Mouse (Mus musculus): ENCODE measurements at regions not wholly inside any gene's neighbourhood (a gene's known extent, or its start where the extent isn't known, plus 50 kb on each side); places are given as distances from the start of the nearest gene placed in this dataset.

DNA sequence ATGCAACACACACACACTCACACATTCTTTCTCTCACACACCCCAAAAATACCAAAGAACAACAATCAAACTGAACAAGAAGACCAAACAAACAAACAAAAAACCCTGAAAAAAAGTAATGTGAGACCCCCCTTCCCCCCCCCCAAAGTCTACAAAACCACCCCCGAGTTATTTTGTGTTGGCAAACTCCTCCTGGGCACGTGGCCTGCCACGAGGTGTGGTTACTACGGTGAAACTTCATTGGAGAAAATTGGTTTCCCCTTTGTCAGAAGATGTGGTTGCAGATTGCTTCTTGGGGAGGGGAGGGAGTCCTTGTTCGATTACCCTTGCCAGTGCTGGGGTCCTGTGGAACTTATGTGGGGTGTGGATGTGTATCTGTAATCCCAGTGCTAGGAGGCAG, 82.3 kb upstream of the S1pr3 start:
- H3K4me1 ChIP-seq (replicated peaks) = peaks cover 14% of the 10 kb centered on the region

DNA sequence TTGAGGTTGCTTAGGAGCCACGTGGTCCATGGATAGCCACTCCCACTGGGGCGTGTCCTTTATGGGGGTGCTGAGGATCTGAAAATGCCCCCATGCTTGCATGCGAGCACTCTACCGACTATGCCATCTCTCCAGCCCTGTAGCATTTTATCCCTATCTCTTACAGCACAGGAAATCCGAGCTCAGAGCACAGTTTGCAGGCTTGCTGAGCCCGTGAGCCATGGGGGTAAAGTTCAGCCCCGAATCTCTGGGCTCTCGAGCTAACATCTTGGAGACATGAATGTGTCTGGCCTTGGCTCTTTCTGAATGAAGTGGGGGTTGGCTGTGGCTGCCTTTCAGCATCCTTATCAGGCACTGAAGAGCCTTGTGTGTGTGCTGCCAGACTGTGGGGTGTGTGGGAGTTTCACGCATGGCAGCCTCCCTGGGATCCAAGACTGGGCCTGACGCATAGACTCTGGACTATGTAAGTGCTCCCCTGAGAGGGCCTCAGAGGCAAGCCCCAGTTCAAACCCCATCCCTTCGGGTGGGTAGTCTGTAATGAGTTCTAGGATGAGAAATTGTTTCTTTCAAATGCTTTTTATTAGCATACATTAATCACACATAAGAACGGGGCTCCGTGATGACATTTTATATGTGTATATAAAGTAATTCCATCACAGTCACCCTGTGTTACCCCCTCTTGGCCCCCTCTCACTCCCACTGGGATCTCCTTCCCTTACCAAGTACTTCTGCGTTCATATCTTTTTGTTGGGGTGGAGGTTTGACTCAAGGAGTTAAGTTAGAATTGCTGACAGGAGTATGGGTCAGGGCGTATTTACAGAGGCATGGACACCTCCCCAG, 80.1 kb upstream of the S1pr3 start:
- Histone ChIP-seq H3K9me3 (no peaks in the 10 kb centered on the region), H3K9ac (no peak overlapping the region), H3K4me1 (replicated peaks) (peaks cover 14% of the 10 kb centered on the region), H3K36me3 (no peaks in the 10 kb centered on the region), H3K4me2 (no peak overlapping the region), H3K4me3 (no peak overlapping the region), H3K27ac (no peak overlapping the region), H3K27me3 (no peaks in the 10 kb centered on the region)
- 49% methylated on average over 15 of the region's 15 CpGs for WGBS
- ATAC-seq (ENCODE audit: low FRiP score) = peak; percentile 82

More for the DNA sequence above, 82.3 kb upstream of the S1pr3 start:
- Histone ChIP-seq H3K4me2 (no peak overlapping the region), H3K9ac (no peak overlapping the region), H3K27ac (no peak overlapping the region), H3K36me3 (no peaks in the 10 kb centered on the region), H3K27me3 (no peaks in the 10 kb centered on the region), H3K4me3 (no peak overlapping the region), H3K9me3 (no peaks in the 10 kb centered on the region)
- no peak for ATAC-seq (ENCODE audit: low FRiP score)
- WGBS = 65% methylated on average over 5 of the region's 5 CpGs

DNA sequence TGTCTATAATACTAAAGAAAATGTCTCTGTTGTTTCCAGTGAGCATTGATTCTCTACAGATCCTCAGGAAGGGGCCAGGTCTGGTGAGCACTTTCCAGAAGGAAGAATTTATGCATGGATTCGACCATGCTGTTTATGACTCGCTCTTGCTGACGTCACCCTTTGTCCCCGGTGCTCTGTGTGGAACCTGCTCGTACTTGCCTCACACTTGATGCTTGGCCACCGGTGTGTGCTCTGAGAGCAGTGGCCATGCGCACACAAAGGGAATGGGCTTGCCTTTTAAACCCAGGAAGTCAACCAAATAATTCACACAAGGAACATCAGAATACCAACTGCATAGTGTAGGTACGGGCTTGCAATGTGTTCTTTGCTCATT, 79.5 kb upstream of the S1pr3 start:
- Histone ChIP-seq H3K9me3 (no peaks in the 10 kb centered on the region), H3K9ac (no peak overlapping the region), H3K4me1 (replicated peaks) (peaks cover 14% of the 10 kb centered on the region), H3K36me3 (no peaks in the 10 kb centered on the region), H3K27ac (no peak overlapping the region), H3K4me2 (no peak overlapping the region), H3K4me3 (no peak overlapping the region), H3K27me3 (no peaks in the 10 kb centered on the region)
- WGBS = 44% methylated on average over 8 of the region's 8 CpGs
- peak; percentile 44; the same call in 1 of the 2 replicates for ATAC-seq (ENCODE audit: low FRiP score)

DNA sequence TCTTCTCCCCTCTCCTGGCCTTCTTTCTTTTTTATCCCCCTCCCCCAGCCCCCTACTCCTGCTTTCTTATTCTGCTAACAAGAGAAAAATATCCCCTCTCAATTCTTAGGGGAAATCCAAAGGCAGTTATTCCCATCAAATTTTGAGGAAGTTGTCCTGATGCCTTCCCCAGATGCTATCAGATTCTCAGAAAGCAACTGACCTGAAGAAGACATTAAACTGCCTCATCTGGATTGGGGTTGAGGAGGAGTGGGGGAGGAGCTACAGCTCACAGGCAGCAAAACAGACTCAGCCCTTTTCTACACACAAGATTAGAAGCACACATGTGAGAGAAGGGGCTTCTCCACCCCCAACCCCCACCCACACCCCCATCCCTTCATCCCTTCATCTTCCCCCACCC, 78.7 kb upstream of the S1pr3 start:
- Histone ChIP-seq H3K9ac (no peak overlapping the region), H3K4me1 (replicated peaks) (peaks cover 14% of the 10 kb centered on the region), H3K4me2 (no peak overlapping the region), H3K27me3 (no peaks in the 10 kb centered on the region), H3K4me3 (no peak overlapping the region), H3K9me3 (no peaks in the 10 kb centered on the region), H3K27ac (no peak overlapping the region), H3K36me3 (no peaks in the 10 kb centered on the region)
- no peak for ATAC-seq (ENCODE audit: low FRiP score)

DNA sequence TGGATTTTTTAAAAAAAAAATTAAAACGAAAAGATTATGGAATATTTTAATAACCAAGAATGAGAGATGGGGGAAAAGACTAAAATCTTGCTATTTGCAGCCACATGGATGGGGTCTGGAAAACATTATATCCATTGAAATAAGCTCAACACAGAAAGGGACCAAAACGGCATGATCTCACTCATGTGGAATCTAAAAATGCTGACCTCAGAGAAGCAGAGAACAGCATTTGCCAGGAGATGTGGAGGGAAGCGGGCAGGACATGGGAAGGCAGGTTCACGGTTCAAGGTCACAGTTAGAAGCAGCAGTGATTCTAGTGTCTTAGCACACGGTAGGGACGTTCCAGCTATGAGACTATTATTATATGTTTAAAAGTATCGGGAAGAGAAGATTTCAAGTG, 76.2 kb upstream of the S1pr3 start:
- no peak for ATAC-seq (ENCODE audit: low FRiP score)
- H3K4me2 ChIP-seq = no peak overlapping the region
- H3K27ac ChIP-seq = no peak overlapping the region
- peaks cover 14% of the 10 kb centered on the region for H3K4me1 ChIP-seq (replicated peaks)
- no peaks in the 10 kb centered on the region for H3K27me3 ChIP-seq
- no peaks in the 10 kb centered on the region for H3K36me3 ChIP-seq
- no peak overlapping the region for H3K4me3 ChIP-seq
- WGBS = 82% methylated on average over 7 of the region's 7 CpGs
- H3K9me3 ChIP-seq = no peaks in the 10 kb centered on the region
- H3K9ac ChIP-seq = no peak overlapping the region

DNA sequence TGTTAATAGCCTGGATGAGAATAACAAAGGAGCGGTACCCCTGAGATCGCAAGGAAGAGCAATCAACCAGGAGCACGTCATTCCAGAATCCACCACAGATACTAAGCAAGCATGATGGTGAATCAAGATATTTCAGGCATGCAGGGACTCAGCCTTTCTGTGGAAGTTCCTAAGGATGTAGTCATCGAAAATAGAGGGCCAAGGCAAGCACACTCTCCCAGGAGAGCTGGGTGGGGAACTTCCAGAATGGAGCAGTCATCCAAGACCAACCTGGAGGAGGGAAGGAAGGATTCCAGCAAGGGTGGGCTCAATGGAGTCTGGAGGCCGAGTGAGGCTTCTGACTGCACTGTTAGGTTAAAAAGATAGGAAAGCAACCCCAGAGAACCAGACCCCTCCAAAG, 75.0 kb upstream of the S1pr3 start:
- no peaks in the 10 kb centered on the region for H3K27me3 ChIP-seq

DNA sequence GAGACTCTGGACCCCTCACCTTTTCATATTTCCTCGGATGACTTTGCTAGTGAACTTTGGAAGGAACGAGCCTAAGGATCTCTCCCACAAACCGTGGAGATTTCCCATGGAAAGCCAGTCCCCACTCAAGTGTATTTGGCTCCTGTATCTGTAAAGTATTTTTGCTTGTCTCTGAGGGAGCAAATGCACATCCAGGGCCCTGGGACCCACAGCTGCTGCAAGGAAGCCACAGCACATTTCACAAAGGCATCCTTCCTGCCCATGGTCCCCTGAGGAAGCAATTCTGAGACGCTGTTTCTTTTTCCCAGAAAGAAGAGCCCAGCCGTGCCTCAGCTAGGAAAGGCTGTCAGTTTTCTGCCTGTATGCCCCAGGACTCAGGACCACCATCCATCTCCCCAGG, 71.7 kb upstream of the S1pr3 start:
- Histone ChIP-seq H3K27ac (no peak overlapping the region), H3K36me3 (no peaks in the 10 kb centered on the region), H3K9me3 (no peaks in the 10 kb centered on the region), H3K4me2 (no peak overlapping the region), H3K27me3 (no peaks in the 10 kb centered on the region), H3K4me1 (replicated peaks) (no peaks in the 10 kb centered on the region), H3K9ac (no peak overlapping the region), H3K4me3 (no peak overlapping the region)
- WGBS = 65% methylated on average over 5 of the region's 5 CpGs
- ATAC-seq (ENCODE audit: low FRiP score) = no peak

More for the DNA sequence above, 75.0 kb upstream of the S1pr3 start:
- H3K4me1 ChIP-seq (replicated peaks) = peaks cover 7% of the 10 kb centered on the region
- H3K27ac ChIP-seq = no peak overlapping the region
- H3K9ac ChIP-seq = no peak overlapping the region
- H3K4me2 ChIP-seq = no peak overlapping the region
- no peak for ATAC-seq (ENCODE audit: low FRiP score)
- H3K36me3 ChIP-seq = no peaks in the 10 kb centered on the region
- H3K4me3 ChIP-seq = no peak overlapping the region
- H3K9me3 ChIP-seq = no peaks in the 10 kb centered on the region
- 84% methylated on average over 5 of the region's 5 CpGs for WGBS

DNA sequence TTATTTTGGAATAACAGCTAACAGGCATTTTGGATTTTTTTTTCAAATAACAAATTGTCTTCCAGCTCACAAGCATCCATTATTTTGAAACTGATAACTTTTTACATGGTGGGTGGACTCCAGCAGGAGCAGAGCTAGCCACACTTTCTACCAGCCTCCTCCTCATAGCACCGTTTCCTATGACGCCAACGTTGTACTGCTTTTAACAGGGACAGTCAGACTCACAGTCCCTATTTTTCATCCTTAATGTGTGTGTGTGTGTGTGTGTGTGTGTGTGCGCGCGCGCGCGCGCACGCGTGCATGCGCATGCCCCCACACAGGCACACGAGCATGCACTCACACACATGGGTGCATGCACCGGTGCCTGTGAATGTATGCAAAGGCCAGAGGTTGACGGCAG, 70.5 kb upstream of the S1pr3 start:
- no peaks in the 10 kb centered on the region for H3K27me3 ChIP-seq
- H3K4me3 ChIP-seq = no peak overlapping the region
- H3K4me2 ChIP-seq = no peak overlapping the region
- WGBS = 96% methylated on average over 16 of the region's 16 CpGs
- H3K4me1 ChIP-seq (replicated peaks) = no peaks in the 10 kb centered on the region
- no peaks in the 10 kb centered on the region for H3K36me3 ChIP-seq
- H3K27ac ChIP-seq = no peak overlapping the region
- H3K9ac ChIP-seq = no peak overlapping the region
- no peak for ATAC-seq (ENCODE audit: low FRiP score)
- no peaks in the 10 kb centered on the region for H3K9me3 ChIP-seq

DNA sequence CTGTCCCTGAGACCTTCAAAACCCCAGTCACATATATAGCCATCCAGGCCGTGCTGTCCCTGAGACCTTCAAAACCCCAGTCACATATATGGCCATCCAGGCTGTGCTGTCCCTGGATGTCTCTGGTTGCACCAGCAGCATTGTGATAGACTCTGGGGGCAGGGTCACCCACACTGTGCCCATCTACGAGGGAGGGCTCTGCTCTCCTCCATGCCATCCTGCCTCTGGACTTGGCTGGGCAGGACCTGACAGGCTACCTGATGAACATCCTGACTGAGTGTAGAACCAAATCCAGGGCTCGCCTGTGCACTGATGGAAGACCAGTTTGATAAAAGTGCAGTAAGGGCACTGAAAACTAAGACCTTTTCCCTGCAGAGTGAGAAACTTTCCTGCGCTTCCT, 63.1 kb upstream of the S1pr3 start:
- 0 out of 2 replicates have a peak, but pooled peaks have one; percentile 27 for ATAC-seq (ENCODE audit: low FRiP score)
- peak overlapping the region; percentile 79 for H3K27ac ChIP-seq
- no peaks in the 10 kb centered on the region for H3K36me3 ChIP-seq
- H3K4me3 ChIP-seq = no peak overlapping the region
- H3K27me3 ChIP-seq = no peaks in the 10 kb centered on the region
- 74% methylated on average over 4 of the region's 4 CpGs for WGBS
- peaks cover 24% of the 10 kb centered on the region for H3K4me1 ChIP-seq (replicated peaks)
- no peak overlapping the region for H3K9ac ChIP-seq
- H3K9me3 ChIP-seq = no peaks in the 10 kb centered on the region
- H3K4me2 ChIP-seq = no peak overlapping the region

DNA sequence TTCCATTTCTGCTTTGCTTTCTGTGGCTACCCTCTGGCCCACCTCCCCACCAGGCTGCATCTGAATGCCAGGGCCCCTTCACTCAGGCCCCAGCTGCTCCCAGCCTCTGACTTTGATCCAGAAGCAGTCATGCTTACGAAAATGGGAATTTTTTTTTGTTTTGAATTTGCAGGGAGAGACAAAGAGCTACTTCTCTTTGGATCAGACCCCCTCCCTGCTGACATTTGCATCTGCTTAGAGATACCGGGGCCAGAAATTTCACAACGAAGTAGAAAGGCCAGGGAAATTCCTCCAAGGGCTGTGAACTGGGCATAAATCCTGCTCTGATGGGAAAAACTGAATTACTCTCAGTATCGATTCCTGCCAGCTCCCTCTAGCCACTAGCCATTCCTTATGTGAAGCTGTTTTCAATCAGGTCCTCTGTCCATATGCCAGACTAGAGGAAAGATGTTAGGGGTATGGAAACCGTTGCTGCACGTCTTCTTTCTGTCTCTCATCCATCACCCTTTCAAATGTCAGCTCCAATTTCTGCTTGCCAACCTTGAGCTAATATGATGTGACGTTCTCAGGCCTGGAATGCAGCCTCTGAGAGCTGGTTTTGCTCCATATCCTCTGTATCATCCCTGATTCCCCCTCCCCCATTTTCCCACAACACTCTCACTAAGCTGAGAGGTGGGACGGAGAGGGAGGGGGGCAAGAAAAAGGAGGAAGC, 62.4 kb upstream of the S1pr3 start:
- Histone ChIP-seq H3K9ac (no peak overlapping the region), H3K27ac (peak overlapping the region; percentile 79), H3K4me3 (no peak overlapping the region), H3K4me2 (no peak overlapping the region), H3K36me3 (no peaks in the 10 kb centered on the region), H3K27me3 (no peaks in the 10 kb centered on the region), H3K9me3 (no peaks in the 10 kb centered on the region), H3K4me1 (replicated peaks) (peaks cover 24% of the 10 kb centered on the region)
- WGBS = 10% methylated on average over 8 of the region's 8 CpGs
- peak; percentile 81 for ATAC-seq (ENCODE audit: low FRiP score)

DNA sequence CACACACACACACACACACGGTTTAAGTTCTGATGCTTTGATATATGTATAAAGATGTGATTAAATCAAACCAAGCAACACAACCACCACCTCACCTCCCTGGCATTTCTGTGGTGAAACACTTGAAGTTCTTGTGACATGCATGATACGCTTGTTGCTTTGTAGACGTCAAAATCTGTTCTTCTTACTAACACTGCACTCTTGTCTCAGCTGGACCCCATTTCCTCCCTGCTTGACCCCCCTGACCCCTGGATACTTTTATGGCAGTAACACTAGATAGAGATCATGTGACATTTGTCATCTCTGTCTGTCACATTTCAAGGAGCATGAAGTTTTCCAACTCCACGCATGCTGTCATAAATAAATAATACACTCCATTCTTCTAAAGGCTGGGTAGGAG, 59.7 kb upstream of the S1pr3 start:
- no peaks in the 10 kb centered on the region for H3K27me3 ChIP-seq
- no peak overlapping the region for H3K4me2 ChIP-seq
- no peaks in the 10 kb centered on the region for H3K9me3 ChIP-seq
- peaks cover 24% of the 10 kb centered on the region for H3K4me1 ChIP-seq (replicated peaks)
- no peak overlapping the region for H3K4me3 ChIP-seq
- 65% methylated on average over 4 of the region's 4 CpGs for WGBS
- H3K9ac ChIP-seq = no peak overlapping the region
- H3K27ac ChIP-seq = no peak overlapping the region
- H3K36me3 ChIP-seq = no peaks in the 10 kb centered on the region
- ATAC-seq (ENCODE audit: low FRiP score) = no peak

DNA sequence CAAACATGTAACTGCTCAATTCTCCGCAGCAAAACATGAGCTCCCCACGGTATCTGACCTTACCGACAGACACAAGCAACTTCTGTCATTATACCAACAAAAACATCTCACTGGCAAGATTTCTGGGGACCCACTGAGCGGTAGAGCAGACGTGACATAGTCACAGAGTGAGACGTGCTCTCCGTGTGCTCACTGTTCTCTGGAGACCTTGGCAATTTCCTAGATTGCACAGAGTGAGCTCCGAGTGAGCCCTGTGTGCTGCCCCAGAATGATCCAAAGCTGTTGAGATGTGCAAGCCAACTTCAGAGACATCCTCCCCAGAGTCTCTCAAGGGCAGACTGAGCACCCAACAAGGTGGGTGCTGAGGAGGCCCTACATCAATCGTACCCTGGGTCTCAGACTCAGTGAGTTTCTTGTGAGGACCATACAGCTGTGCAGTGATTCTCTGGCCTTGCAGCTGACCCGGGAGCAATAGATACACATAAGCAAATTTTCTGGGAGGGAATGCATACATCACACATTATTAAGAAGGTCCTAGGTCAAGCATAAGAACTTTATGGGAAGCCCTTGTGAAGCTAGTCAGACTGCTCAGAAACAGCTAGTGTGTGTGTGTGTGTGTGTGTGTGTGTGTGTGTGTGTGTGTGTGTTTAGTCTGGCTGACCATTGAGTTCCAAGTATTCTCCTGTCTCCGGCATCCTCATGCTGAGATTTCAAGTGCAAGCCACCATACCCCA, 58.5 kb upstream of the S1pr3 start:
- no peak for ATAC-seq (ENCODE audit: low FRiP score)
- H3K9ac ChIP-seq = no peak overlapping the region
- no peaks in the 10 kb centered on the region for H3K36me3 ChIP-seq
- no peak overlapping the region for H3K27ac ChIP-seq
- 85% methylated on average over 11 of the region's 11 CpGs for WGBS
- no peaks in the 10 kb centered on the region for H3K27me3 ChIP-seq
- peaks cover 23% of the 10 kb centered on the region for H3K4me1 ChIP-seq (replicated peaks)
- H3K4me2 ChIP-seq = no peak overlapping the region
- no peak overlapping the region for H3K4me3 ChIP-seq
- no peaks in the 10 kb centered on the region for H3K9me3 ChIP-seq

All from hindbrain, embryonic 13.5 days (tissue).